Mouse (Mus musculus): ENCODE data around the gene Preb. TPM values are rescaled to one million over a fixed set of nuclear protein-coding genes. Genes with fewer than 3 reads are reported as not detected.

The Preb gene
- polyA plus RNA-seq, 1 experiment from 2014 or later, result 124 TPM

DNA sequence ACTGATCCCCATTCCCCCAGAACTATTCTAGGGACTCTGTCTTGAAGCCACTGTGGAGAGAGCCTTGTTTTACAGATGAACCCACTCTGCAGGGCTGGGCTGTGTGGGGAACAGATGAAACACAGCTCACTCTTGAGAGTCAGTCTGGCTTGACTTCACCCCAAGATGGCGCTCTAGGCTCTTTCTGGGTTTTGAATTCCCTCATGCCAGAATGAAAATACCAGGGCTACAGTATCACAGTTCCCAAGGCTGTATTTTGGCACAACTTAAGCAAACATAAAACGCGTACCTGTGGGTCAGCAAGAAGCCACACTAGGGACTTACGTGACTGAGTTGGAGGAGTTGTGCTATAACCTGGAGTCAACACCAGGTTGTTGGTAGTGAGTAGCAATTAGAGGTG, 30.0 kb downstream of the Preb start:
- 38% methylated on average over 4 of the region's 4 CpGs for WGBS
- ATAC-seq (ENCODE audit: low FRiP score, low read depth), result 0 out of 2 replicates have a peak, but pooled peaks have one; percentile 19

DNA sequence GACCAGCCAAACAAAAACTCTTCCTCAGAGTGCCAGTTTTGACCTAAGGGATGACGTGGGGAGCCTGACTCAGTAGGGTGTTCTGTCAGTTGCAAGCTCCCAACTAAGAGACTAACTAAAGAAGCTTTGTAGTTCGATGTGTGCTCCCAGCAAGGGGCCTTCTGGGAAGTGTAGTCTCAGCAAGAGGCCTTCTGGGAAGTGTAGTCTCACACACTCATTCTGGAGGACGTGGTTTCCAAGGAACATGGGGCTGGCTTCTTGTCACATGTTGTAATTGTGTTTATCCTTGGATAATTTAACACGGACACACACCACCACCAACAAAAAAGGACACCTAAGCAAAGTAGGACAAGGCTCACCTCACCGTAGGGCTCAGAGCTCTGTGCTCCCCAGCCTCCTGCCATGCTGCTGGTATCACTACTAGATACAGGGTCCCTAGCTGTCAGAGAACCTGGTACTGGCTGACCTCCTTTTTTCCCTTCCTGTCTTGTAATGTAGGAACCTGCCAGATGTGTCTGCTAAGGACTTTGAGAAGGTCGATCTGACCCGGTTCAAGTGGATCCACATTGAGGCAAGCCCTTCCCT, 32.1 kb downstream of the Preb start:
- 39% methylated on average over 7 of the region's 7 CpGs for WGBS
- H3K9me3 ChIP-seq, result no peaks in the 10 kb centered on the region
- H3K4me2 ChIP-seq, result peak overlapping the region; percentile 47
- H3K36me3 ChIP-seq, result no peaks in the 10 kb centered on the region
- H3K27me3 ChIP-seq, result no peaks in the 10 kb centered on the region
- peak; percentile 71 for ATAC-seq (ENCODE audit: low FRiP score, low read depth)
- no peak overlapping the region for H3K9ac ChIP-seq
- H3K4me1 ChIP-seq (replicated peaks), result no peaks in the 10 kb centered on the region
- no peak overlapping the region for H3K27ac ChIP-seq (replicated peaks)
- peak overlapping the region; percentile 15; the same call in 1 of the 2 replicates for H3K4me3 ChIP-seq

More for the DNA sequence above, 30.0 kb downstream of the Preb start:
- Histone ChIP-seq H3K9me3 (no peaks in the 10 kb centered on the region), H3K36me3 (0 out of 2 replicates have a peak, but pooled peaks cover 4% of the 10 kb centered on the region), H3K4me1 (replicated peaks) (no peaks in the 10 kb centered on the region), H3K4me2 (no peak overlapping the region), H3K27me3 (no peaks in the 10 kb centered on the region), H3K27ac (replicated peaks) (no peak overlapping the region), H3K9ac (no peak overlapping the region), H3K4me3 (no peak overlapping the region)

DNA sequence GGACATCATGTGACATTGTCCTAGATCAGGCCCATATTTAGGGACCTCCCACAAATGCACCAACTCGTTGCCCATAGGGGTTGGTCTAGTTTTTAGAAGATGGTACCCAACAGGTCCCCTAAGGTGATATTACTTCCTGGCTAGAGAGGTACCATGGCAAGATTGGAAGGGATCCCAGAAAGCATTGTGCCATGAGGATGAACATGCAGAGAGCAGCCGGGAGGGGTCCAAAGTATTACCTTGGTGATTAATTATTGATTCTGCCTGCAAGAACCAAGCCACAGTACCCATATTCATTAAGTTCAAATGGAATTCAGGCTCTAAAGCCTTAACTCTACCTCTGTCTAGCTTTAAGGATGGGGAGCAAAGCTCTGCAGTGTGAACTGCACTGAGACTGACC, 34.1 kb downstream of the Preb start:
- Histone ChIP-seq H3K27me3 (no peaks in the 10 kb centered on the region), H3K36me3 (no peaks in the 10 kb centered on the region), H3K4me2 (no peak overlapping the region), H3K4me1 (replicated peaks) (peaks cover 15% of the 10 kb centered on the region), H3K9ac (no peak overlapping the region), H3K27ac (replicated peaks) (no peak overlapping the region), H3K4me3 (no peak overlapping the region), H3K9me3 (no peaks in the 10 kb centered on the region)
- no peak for ATAC-seq (ENCODE audit: low FRiP score, low read depth)
- WGBS, result 90% methylated on average over 2 of the region's 2 CpGs

DNA sequence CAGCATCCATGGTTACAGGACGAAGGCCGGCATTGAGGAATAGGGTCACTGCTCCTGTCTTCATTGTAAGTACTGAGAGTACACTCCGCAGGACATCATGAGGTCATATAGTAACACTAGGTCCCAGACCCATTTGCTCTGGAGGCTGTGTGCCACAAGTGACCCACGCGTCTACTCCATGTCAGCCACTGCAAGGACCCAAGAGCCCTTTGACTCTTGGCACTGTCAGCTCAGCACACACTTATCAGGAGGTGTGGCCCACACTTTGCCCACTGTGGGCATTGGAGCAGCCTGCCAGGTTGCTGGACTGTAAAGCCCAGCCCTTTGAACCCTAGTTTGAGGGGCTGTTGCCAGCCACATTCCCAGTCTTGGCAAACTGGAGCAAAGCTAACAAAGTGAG, 34.9 kb downstream of the Preb start:
- H3K36me3 ChIP-seq, result no peaks in the 10 kb centered on the region
- no peaks in the 10 kb centered on the region for H3K9me3 ChIP-seq
- H3K4me1 ChIP-seq (replicated peaks), result peaks cover 23% of the 10 kb centered on the region
- no peak overlapping the region for H3K4me2 ChIP-seq
- H3K4me3 ChIP-seq, result no peak overlapping the region
- WGBS, result 86% methylated on average over 5 of the region's 5 CpGs
- H3K9ac ChIP-seq, result no peak overlapping the region
- no peak overlapping the region for H3K27ac ChIP-seq (replicated peaks)
- ATAC-seq (ENCODE audit: low FRiP score, low read depth), result no peak
- H3K27me3 ChIP-seq, result no peaks in the 10 kb centered on the region

DNA sequence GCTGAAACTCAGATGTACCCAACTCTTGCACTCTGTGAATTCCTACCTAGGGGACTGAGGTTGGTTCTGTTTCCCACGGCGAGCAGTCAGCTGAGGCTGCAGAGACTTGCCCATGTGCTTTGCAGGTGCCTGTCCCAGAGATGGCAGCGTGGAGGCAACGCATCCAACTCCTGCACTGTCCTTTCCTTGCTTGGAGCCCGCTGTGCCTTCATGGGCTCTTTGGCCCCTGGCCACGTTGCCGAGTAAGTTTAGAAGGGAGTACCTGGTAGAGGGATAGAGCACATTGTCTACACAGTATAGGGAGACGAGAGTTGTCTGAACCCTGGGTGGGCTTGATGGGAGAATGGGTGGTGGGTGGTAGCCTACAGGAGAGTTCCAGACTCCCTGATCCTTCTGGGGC, 35.5 kb downstream of the Preb start:
- no peak for ATAC-seq (ENCODE audit: low FRiP score, low read depth)
- H3K36me3 ChIP-seq, result no peaks in the 10 kb centered on the region
- H3K9me3 ChIP-seq, result no peaks in the 10 kb centered on the region
- H3K4me3 ChIP-seq, result no peak overlapping the region
- 79% methylated on average over 8 of the region's 8 CpGs for WGBS
- H3K27me3 ChIP-seq, result no peaks in the 10 kb centered on the region
- H3K27ac ChIP-seq (replicated peaks), result no peak overlapping the region
- no peak overlapping the region for H3K4me2 ChIP-seq
- H3K4me1 ChIP-seq (replicated peaks), result peaks cover 23% of the 10 kb centered on the region
- H3K9ac ChIP-seq, result no peak overlapping the region

DNA sequence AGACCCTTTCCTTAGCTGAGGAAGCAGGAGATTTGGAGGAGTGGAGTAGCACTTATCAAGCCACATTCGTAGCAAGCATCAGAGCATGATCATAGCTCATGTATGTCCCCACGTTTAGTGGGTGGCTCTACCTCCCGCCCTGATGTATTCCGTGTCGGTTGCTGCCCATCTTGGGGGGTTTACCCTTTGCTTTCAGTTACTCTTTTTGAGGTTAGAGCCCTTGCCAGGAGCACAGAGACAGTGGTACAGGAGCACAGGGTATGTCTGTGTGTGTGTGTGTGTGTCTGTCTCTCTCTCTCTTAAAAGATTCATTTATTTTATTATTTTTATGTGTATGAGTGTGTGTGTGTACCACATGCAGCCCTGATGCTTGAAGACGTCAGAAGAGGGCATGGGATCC, 37.0 kb downstream of the Preb start:
- no peak for ATAC-seq (ENCODE audit: low FRiP score, low read depth)
- no peaks in the 10 kb centered on the region for H3K9me3 ChIP-seq
- no peak overlapping the region for H3K4me3 ChIP-seq
- no peak overlapping the region for H3K4me2 ChIP-seq
- peaks cover 23% of the 10 kb centered on the region for H3K4me1 ChIP-seq (replicated peaks)
- H3K27ac ChIP-seq (replicated peaks), result no peak overlapping the region
- H3K9ac ChIP-seq, result no peak overlapping the region
- H3K27me3 ChIP-seq, result no peaks in the 10 kb centered on the region
- WGBS, result 86% methylated on average over 6 of the region's 6 CpGs
- no peaks in the 10 kb centered on the region for H3K36me3 ChIP-seq

DNA sequence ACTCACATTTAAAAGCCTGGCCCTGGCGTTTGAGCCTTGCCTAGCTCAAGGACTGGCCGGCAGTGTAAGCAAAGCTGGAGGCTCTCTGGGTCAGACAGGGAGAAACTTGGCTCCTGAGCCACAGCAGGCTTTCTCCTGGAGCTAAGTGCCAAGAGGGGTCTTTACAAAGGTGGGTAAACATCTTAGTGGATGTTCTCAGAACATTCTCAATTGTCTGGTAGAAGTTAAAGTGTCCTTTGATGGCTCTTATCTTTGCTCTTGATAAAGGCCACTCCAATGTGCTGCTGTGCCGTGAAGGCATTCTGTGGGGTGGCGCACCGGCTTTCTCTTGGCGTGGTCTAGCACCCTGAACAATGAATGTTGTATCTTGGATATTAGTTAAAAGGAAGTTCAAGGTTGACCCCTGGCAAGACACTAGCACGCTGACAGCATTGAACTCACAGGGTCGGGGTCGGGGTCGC, 37.5 kb downstream of the Preb start:
- Histone ChIP-seq H3K4me1 (replicated peaks) (peaks cover 23% of the 10 kb centered on the region), H3K9me3 (no peaks in the 10 kb centered on the region), H3K9ac (no peak overlapping the region), H3K27me3 (no peaks in the 10 kb centered on the region), H3K36me3 (no peaks in the 10 kb centered on the region), H3K4me2 (peak overlapping the region; percentile 82; the same call in 1 of the 2 replicates), H3K27ac (replicated peaks) (no peak overlapping the region), H3K4me3 (0 out of 2 replicates have a peak overlapping the region, but pooled peaks have one; percentile 50)
- no peak for ATAC-seq (ENCODE audit: low FRiP score, low read depth)
- WGBS, result 71% methylated on average over 10 of the region's 10 CpGs

DNA sequence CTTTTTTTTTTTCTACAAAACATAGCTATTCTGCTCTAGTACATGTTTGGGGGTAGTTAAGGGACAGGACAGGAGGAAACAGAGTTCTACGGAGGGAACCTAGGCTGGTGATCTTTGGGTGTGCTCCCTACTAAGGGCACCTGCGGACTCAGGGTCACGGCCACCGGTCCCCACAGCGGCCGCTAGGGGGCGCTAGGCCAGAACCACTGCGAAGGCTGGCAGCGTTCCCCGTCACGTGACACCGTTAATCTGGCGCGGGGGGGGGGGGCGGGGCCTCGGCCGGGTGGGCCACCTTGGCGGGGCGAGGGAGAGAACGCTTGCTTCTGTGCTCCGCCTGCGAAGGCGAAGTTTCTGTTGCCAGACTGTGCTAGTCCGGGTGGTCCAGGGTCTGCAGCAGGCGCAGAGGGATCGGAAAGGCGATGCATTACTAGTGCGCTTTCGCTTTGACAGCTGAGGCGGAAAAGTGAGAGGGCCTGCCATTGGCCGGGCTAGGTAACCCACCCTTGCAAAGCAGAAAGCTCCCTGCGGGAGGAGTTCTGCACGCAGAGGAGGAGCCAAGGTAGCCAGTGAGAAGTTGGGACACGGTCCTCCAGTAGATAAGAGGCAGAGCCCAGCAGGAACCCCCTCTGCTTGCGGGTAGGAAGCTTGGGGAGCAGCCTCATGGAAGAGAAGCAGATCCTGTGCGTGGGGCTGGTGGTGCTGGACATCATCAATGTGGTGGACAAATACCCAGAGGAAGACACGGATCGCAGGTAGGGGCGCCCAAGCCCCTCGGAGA, 38.7 kb downstream of the Preb start, which contains the start of gene Khk:
Gene Khk (plus strand): TSS at position 176 of the 778 bp plus-strand sequence.
- H3K27ac ChIP-seq (replicated peaks), result peak within 1 kb of the TSS; percentile 78
- no peaks in the 10 kb centered on the region for H3K9me3 ChIP-seq
- WGBS, result under 1% methylated on average over 39 of the region's 40 CpGs
- H3K27me3 ChIP-seq, result no peaks in the 10 kb centered on the region
- ATAC-seq (ENCODE audit: low FRiP score, low read depth), result peak; percentile 81
- H3K4me2 ChIP-seq, result peak within 1 kb of the TSS; percentile 82
- H3K4me1 ChIP-seq (replicated peaks), result peaks cover 23% of the 10 kb centered on the region
- H3K9ac ChIP-seq, result peak within 1 kb of the TSS; percentile 42
- no peaks in the 10 kb centered on the region for H3K36me3 ChIP-seq
- peak within 1 kb of the TSS; percentile 50 for H3K4me3 ChIP-seq

DNA sequence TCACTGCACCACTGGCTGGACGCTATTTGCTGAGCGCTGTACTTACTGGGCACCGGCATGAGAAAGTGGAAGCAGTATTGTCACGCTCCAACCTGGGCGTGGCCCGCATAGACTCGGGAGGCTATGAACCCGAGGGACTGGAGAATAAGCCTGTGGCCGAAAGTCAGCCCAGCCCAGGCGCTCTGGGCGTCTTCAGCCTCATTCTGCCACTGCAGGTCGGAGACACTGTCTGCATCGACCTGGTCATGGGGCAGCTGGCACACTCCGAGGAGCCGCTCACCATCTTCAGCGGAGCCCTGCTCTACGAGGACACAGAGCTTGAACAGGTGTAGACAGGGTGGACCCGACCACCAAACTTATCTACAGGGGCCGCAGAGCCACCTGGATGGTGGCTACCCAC, 39.5 kb downstream of the Preb start:
- Histone ChIP-seq H3K4me3 (no peak overlapping the region), H3K4me1 (replicated peaks) (peaks cover 30% of the 10 kb centered on the region), H3K27ac (replicated peaks) (no peak overlapping the region), H3K9me3 (no peaks in the 10 kb centered on the region), H3K9ac (no peak overlapping the region), H3K36me3 (no peaks in the 10 kb centered on the region), H3K27me3 (no peaks in the 10 kb centered on the region), H3K4me2 (peak overlapping the region; percentile 82)
- 66% methylated on average over 19 of the region's 19 CpGs for WGBS
- peak; percentile 4; the same call in 1 of the 2 replicates for ATAC-seq (ENCODE audit: low FRiP score, low read depth)

DNA sequence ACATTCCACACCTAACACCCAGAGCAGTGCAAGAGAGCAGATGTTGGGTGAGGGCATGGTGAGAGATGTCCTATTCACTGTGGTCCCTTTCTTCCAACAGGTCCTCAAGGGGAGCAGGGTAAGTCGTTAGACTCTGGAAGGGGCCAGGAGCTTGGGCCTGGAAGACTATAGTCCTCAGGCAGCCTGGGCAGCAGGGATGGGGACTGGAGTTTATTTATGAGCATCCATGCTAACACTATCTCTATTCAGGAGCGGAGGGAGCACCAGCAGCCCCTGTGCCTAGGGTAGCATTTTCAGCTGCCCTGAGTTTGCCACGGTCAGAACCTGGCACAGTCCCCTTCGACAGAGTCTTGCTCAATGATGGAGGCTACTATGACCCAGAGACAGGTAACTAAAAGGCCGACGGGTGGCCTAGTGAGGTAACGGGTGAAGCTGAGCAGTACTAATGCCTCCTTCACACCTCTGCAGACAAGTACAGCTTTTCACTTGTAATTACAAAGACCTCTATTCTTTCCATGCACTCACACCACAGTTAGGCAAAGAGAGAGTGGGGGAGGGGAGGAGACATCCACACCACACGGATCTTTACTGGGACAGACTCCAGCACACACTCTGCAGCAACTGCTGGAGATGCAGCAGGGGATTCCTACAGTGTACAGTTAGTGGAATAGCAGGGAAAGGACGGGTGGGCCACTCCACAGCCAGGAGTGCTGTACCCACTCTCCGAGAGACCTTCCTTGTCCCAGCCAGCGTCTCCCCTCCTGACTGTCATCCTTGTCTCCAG, 40.1 kb downstream of the Preb start:
- Histone ChIP-seq H3K4me2 (peak overlapping the region; percentile 82; the same call in 1 of the 2 replicates), H3K4me1 (replicated peaks) (peaks cover 34% of the 10 kb centered on the region), H3K27ac (replicated peaks) (no peak overlapping the region), H3K4me3 (no peak overlapping the region), H3K9ac (no peak overlapping the region), H3K9me3 (no peaks in the 10 kb centered on the region), H3K27me3 (no peaks in the 10 kb centered on the region), H3K36me3 (no peaks in the 10 kb centered on the region)
- WGBS, result 62% methylated on average over 11 of the region's 11 CpGs
- no peak; the same call in 1 of the 2 replicates for ATAC-seq (ENCODE audit: low FRiP score, low read depth)

DNA sequence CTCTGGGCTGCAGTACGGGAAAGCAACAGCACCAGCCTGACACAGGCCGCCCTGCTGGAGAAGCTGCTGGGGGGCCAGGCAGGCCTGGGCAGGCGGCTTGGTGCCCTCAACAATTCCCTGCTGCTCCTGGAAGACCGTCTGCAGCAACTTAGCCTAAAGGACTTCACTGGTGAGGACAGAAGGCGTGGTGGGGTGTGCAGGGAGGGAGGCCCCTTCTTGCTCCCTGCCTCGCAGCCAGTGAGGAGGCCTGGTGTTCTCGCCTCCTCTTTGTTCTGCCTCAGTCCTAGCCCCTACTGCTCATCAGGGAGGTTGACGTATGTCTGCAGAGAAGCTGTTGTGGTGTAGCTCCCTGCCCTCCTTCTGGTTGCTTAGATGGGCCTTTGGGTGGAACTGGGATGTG, 41.5 kb downstream of the Preb start:
- 84% methylated on average over 8 of the region's 8 CpGs for WGBS

More for the DNA sequence above, 41.5 kb downstream of the Preb start:
- no peak for ATAC-seq (ENCODE audit: low FRiP score, low read depth)
- no peak overlapping the region for H3K4me2 ChIP-seq
- H3K9ac ChIP-seq, result no peak overlapping the region
- H3K27me3 ChIP-seq, result no peaks in the 10 kb centered on the region
- H3K36me3 ChIP-seq, result no peaks in the 10 kb centered on the region
- H3K9me3 ChIP-seq, result no peaks in the 10 kb centered on the region
- H3K4me3 ChIP-seq, result no peak overlapping the region
- peaks cover 34% of the 10 kb centered on the region for H3K4me1 ChIP-seq (replicated peaks)
- H3K27ac ChIP-seq (replicated peaks), result no peak overlapping the region
